Mouse (Mus musculus) neural tube, embryonic 13.5 days (tissue): ENCODE results near the gene Utp14b. TPM values are rescaled to one million over a fixed set of nuclear protein-coding genes. Genes with fewer than 3 reads are reported as not detected.

Source experiments
- polyA plus RNA-seq: library from polyadenylated mRNA; unstranded; fragments of >200 nt; fragmentation: Nextera tagmentation; extraction: Ambion mirVana; gene quantifications from 2 replicates; pipeline ENCODE4 v1.2.1, GENCODE M21; 2015

Utp14b gene
- polyA plus RNA-seq, 1 experiment from 2014 or later, result 2.0 TPM

Other genes starting within 250 kb of the Utp14b start
- gene Farsb, start 169.1 kb upstream of the Utp14b start, polyA plus RNA-seq, result 156 and 159 TPM in 2 replicates
- gene Mogat1, start 147.0 kb upstream of the Utp14b start, polyA plus RNA-seq, result 1.0 TPM in 1 of 2 replicates, not detected in the other
- gene BC035947, start 145.9 kb upstream of the Utp14b start, polyA plus RNA-seq, result 0.53 and 0.84 TPM in 2 replicates
- gene Acsl3, start 213 bp upstream of the Utp14b start, polyA plus RNA-seq, result 70.2 and 94.7 TPM in 2 replicates
- gene Kcne4, start 158.7 kb downstream of the Utp14b start, polyA plus RNA-seq, result 4.9 and 7.5 TPM in 2 replicates